Mouse (Mus musculus): ENCODE data around the gene Hist1h2ap.
"Not testable (repeated sequence)": the region's sequence is repeated elsewhere in the genome, so short reads cannot be mapped to it uniquely, and the experiment has no call there.

The Hist1h2ap gene

DNA sequence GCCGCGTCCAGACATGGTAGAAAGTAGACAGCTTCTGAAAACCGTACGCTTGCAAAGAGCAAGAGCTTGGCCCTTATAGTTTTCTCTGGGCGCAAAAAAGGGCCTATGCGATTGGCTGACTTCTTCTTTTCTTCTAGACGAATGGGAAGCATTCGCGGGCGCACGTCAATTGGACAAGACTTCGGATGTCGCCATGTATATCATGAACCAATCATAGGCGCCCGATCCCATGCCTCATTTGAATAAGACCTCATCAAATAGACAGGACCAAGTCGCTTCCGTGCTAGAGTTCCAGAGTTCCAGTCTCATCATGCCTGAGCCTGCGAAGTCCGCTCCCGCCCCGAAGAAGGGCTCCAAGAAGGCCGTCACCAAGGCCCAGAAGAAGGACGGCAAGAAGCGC lies at the start of gene Hist1h2ap, which contains the start of gene Hist1h2br:
Gene Hist1h2ap, minus strand, starts transcription at position 47 of the 400 bp plus-strand sequence.
Gene Hist1h2br, plus strand, starts transcription at position 283 of the 400 bp plus-strand sequence.
- not testable (repeated sequence) for DNase-seq (ENCODE audit: low spot score)

GRCm38 (mm10) chr13:21882760-21883405 lies 49.6 kb upstream of the Hist1h2ap start:
- DNase-seq (ENCODE audit: low spot score): peak; percentile 75

- DNase-seq (ENCODE audit: low spot score): peak; percentile 44
Observed at GRCm38 (mm10) chr13:21881878-21882669, 48.8 kb upstream of the Hist1h2ap start.

- no peak for DNase-seq (ENCODE audit: low spot score)
Observed at GRCm38 (mm10) chr13:21880735-21881134, 47.4 kb upstream of the Hist1h2ap start.

DNA sequence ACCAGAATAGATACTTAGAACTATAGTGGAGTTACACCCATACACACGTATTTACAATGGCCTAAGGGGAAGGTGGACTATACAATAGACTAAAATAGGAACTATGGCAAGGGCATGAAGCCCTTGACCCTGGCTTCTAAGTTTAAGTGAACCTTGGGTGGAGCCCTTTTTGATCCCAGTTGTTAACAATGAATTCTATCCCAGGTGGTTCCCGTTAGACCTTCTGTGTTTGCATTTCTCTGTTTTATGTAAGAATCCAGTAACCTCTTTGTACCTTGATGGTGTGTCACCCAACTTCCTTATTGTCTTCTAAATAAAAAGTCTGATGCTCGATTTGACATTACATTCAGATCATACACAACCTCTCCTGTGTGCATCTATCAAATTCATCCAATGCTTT lies 32.2 kb upstream of the Hist1h2ap start:
- not testable (repeated sequence) for DNase-seq (ENCODE audit: low spot score)

GRCm38 (mm10) chr13:21861608-21862007 lies 28.3 kb upstream of the Hist1h2ap start:
- DNase-seq (ENCODE audit: low spot score): peak; percentile 36

- DNase-seq (ENCODE audit: low spot score): peak; percentile 83
Observed at GRCm38 (mm10) chr13:21855698-21856162, 22.4 kb upstream of the Hist1h2ap start.

GRCm38 (mm10) chr13:21855146-21855545 lies 21.8 kb upstream of the Hist1h2ap start:
- DNase-seq (ENCODE audit: low spot score): peak; percentile 83

DNA sequence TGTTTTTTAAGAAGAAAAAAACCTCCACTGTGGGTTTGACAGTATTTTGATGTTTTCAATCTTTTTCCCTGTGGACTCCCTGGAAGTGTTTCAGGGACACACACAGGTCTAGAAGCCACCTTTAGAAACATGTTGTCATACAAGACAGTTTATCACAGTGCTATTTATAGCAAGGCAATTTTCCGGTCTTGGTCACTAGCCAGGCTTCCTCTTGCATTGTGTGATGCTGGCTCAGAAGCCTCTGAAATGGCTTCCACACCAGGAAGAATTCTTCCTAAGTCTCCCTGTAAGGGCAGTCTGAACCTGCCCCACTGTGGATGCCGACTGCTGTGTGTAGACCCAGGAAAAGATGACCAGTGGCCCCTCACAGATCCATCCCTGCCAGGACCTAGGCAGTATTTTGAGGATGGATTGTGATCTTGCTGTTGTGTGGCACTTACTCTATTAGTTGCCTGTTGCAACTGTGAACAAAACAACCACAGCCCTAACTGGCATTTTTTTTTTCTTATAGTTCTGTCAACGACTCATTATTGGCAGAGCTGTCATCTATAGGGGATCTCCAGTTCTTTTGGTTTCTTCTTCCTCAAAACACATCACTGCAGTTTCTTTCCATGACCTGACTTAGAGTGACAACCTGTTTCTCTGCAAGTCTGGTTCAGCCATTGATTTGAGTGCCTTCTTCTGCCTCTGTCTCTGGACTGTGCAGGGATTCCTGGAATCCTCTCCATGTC lies 19.1 kb upstream of the Hist1h2ap start:
- no peak for DNase-seq (ENCODE audit: low spot score)

DNA sequence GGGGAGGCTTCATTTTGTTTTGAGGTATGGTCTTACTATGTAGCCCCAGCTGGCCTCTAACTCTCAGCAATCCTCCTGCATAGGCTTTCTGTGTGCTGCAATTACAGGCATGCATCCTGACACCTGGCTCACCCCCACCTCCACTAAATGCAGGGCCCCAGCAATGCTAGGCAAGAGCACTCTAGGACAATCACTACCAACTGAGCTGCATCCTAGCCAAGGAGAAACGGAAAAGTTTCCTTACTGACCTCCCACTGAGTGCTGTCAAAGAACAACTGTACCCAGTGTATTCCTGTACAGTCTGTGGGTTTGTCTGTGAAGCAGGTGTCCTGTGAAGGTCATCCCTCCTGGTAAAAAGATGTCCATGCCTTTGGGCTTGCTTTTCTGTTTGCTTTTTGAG lies 17.4 kb upstream of the Hist1h2ap start:
- DNase-seq (ENCODE audit: low spot score): not testable (repeated sequence)

GRCm38 (mm10) chr13:21847883-21848282 lies 14.6 kb upstream of the Hist1h2ap start:
- no peak for DNase-seq (ENCODE audit: low spot score)

- DNase-seq (ENCODE audit: low spot score): not testable (repeated sequence)
Observed at GRCm38 (mm10) chr13:21846356-21846755, 13.0 kb upstream of the Hist1h2ap start.

DNA sequence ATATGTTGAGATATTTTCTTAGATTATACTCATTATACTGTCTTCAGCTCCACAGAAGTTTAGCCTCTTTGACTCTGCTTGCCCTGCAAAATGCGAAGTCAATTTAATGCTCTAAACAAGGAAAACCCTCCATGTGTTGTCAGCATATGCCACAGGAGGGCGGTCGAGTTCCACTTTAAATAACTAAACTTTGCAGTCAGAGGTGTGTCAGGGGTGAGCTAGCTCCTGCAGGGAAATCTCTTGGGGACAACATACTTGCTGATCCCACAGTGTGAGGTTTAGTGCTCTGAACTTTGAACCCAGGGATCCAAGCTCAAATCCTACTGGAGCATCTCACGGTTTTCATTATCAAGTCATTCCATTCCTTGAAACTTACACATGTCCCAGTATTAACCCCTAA lies 7.2 kb upstream of the Hist1h2ap start:
- not testable (repeated sequence) for DNase-seq (ENCODE audit: low spot score)

DNA sequence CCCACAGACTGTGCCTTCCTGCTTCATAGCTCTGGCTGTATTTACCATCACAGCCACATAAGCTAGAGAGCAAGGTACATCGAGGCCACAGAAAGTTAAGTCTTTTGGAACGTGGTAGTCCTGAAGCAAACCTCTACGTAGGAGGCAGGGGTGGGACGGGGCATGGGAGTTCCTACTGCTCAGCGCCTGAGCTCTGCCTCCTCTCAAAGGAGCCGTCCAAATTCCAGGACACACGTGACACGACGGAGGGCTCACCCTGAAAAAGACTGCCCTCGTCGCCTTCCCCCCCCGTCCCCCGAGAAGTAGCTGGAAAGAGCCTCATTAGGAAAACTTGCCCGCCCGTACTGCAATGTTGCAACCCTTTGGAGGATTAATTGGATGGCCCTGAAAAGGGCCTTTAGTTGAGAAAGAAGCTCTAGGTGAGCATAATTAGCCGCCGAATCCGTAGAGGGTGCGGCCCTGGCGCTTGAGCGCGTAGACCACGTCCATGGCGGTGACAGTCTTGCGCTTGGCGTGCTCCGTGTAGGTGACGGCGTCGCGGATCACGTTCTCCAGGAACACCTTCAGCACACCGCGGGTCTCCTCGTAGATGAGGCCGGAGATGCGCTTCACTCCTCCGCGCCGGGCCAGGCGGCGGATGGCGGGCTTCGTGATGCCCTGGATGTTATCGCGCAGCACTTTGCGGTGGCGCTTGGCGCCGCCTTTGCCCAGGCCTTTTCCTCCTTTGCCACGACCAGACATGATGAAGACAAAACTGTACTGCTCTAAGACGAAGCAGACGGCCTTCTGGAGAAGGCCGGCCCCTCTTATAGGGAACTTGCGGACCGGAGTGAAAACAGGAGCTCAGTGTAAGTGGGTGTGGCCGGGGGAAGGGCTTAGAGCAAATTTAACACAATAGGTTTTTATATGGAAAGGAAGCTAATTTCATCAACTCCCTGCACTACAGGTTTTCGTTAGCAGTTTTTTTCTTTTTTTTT lies 1.6 kb downstream of the Hist1h2ap start, which contains the start of gene Hist1h4n:
Gene Hist1h4n, minus strand, starts transcription at position 779 of the 977 bp plus-strand sequence.
- not testable (repeated sequence) for DNase-seq (ENCODE audit: low spot score)

DNA sequence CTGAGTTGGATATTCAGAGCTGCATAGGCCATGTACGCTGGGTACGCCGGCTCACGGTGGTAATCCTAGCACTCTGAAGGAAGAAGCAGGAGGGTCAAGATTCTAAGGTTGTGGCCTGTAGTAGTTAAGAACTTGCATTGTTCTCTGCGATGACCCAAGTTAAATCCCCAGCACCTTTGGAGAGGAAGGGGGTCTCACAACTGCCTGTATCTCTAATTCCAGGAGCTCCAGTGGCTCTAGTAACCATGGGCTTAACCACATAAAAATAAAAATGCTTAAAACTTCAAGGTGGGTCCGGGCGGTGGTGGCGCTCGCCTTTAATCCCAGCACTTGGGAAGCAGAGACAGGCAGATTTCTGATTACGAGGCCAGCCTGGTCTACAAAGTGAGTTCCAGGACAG lies 3.0 kb downstream of the Hist1h2ap start:
- DNase-seq (ENCODE audit: low spot score): no peak

- no peak for DNase-seq (ENCODE audit: low spot score)
Observed at GRCm38 (mm10) chr13:21828511-21828910, 4.8 kb downstream of the Hist1h2ap start.

GRCm38 (mm10) chr13:21820082-21820890 lies 13.0 kb downstream of the Hist1h2ap start:
- DNase-seq (ENCODE audit: low spot score): not testable (repeated sequence)

- DNase-seq (ENCODE audit: low spot score): not testable (repeated sequence)
Observed at GRCm38 (mm10) chr13:21812092-21812491, 21.2 kb downstream of the Hist1h2ap start.

DNA sequence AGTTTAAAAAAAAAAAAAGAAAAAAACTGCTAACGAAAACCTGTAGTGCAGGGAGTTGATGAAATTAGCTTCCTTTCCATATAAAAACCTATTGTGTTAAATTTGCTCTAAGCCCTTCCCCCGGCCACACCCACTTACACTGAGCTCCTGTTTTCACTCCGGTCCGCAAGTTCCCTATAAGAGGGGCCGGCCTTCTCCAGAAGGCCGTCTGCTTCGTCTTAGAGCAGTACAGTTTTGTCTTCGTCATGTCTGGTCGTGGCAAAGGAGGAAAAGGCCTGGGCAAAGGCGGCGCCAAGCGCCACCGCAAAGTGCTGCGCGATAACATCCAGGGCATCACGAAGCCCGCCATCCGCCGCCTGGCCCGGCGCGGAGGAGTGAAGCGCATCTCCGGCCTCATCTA lies 21.8 kb downstream of the Hist1h2ap start, which contains the start of gene Hist1h4m:
Gene Hist1h4m, plus strand, starts transcription at position 208 of the 400 bp plus-strand sequence.
- not testable (repeated sequence) for DNase-seq (ENCODE audit: low spot score)

DNA sequence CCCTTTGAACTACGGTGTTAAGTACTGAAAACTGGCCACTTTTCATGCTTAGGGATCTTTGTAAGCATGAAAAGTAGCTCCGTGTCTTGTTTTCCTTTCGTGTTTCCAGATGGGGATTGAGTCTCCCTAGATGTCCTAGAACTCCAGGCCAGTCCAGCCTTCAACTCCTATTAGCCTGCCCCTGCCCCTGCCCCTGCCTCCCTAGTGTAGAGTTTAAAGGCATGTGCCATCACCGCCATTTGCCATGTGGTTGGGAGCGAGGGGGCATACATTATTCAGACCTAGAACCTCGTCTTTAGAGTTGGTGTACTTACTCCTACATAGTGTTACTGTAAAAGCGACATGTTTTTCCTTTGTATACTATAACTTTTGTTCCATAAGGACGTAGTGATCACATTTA lies 22.2 kb downstream of the Hist1h2ap start:
- not testable (repeated sequence) for DNase-seq (ENCODE audit: low spot score)
